ENCODE assay signal across 10 mouse cellular contexts in the genomic region with DNA sequence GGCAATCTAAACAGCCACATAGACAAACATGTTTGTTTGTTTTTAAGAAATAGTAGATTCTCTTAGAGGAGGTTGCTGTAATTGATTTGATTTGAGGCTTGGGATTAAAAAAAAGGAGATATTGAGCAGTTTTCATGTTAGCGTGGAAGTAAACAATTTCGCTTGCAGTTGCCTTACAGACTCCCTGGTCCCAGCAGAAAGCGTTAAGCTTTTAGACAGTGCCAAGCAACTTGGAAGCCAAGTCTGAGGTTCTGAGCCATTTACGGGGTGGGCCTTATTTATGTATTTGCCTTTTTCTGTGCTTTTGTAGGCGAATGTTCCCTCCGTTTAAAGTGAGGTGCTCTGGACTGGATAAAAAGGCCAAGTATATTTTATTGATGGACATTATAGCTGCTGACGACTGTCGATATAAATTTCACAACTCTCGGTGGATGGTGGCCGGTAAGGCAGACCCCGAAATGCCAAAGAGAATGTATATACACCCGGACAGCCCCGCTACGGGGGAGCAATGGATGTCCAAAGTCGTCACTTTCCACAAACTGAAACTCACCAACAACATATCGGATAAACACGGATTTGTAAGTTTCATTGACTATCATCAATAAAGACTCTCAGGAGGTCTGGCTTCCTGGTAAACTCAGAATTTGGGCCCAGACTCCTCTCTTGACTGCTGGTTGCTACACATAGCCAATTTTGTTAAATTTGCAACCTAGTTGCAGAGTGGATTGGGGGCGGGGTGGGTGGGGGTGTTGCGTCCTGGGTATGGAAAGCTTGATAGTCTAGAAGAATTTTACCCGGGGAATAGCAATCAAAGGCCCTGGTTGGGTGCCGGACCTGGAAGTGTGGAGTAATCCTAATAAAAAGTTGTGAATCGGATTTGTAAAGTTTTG. TPM values are rescaled to one million over a fixed set of nuclear protein-coding genes. Genes with fewer than 3 reads are reported as not detected.
A peak's percentile ranks its signal among the peaks of the same experiment; 100 is the strongest.
DNase-seq lines count a peak whose midpoint lies in the region; ATAC-seq and TF ChIP-seq lines count a peak whose summit lies in the region.
"Had no signal": no experiment of that assay in that cellular context is flagged by ENCODE, and none has a peak within 500 bp of the region (broad histone marks: within the 10 kb centered on the region; RNA-seq: fewer than 3 reads in every experiment).

No protein-coding gene starts in this region.

- H3K27me3 ChIP-seq in kidney, embryonic 14.5 days (ENCODE audit: control insufficient read depth, insufficient read depth, low read length), result peaks cover 62% of the 10 kb centered on the region
- H3K27me3 ChIP-seq in embryonic facial prominence, embryonic 15.5 days, result peaks cover 15% of the 10 kb centered on the region
- peaks cover 88% of the 10 kb centered on the region for H3K27me3 ChIP-seq in liver, embryonic 15.5 days

- no peak for DNase-seq in kidney, postnatal 10 days
- DNase-seq in brain, embryonic 14.5 days (ENCODE audit: low read depth), result peak; percentile 55
- DNase-seq in spleen, postnatal 10 days (ENCODE audit: low spot score in 2 of 2), result no peak
- no peak for DNase-seq in layer of hippocampus, adult 18-20 months (ENCODE audit: low spot score in 2 of 2)
- DNase-seq in left cerebral cortex, adult 8-10 months (ENCODE audit: low spot score in 2 of 2), result no peak
- DNase-seq: cerebellum, adult 2 months; right cerebral cortex, postnatal 4 days had no signal

- peak overlapping the region; percentile 64 for H3K4me2 ChIP-seq in kidney, embryonic 14.5 days (replicated peaks; ENCODE audit: low read depth, low read length)
- H3K4me2 ChIP-seq in embryonic facial prominence, embryonic 15.5 days (replicated peaks), result peak overlapping the region; percentile 78
- H3K4me2 ChIP-seq in liver, embryonic 15.5 days, result peak overlapping the region; percentile 59

- H3K36me3 ChIP-seq in kidney, embryonic 14.5 days (ENCODE audit: control insufficient read depth, insufficient read depth, low read length), result peaks cover 18% of the 10 kb centered on the region; the same call in 1 of the 2 replicates
- H3K36me3 ChIP-seq in embryonic facial prominence, embryonic 15.5 days, result peaks cover 9% of the 10 kb centered on the region; the same call in 1 of the 2 replicates
- no peaks in the 10 kb centered on the region for H3K36me3 ChIP-seq in liver, embryonic 15.5 days (replicated peaks)

- H3K9me3 ChIP-seq in kidney, embryonic 14.5 days (ENCODE audit: control insufficient read depth, low read length), result no peaks in the 10 kb centered on the region
- H3K9me3 ChIP-seq in embryonic facial prominence, embryonic 15.5 days (replicated peaks), result no peaks in the 10 kb centered on the region
- H3K9me3 ChIP-seq in liver, embryonic 15.5 days (replicated peaks), result no peaks in the 10 kb centered on the region

- no peak for TF ChIP-seq CTCF in brain, embryonic 14.5 days (IDR thresholded peaks at IDR 0.05; ENCODE audit: borderline replicate concordance, extremely low read depth, insufficient read depth, insufficient read length)

- H3K4me3 ChIP-seq in kidney, embryonic 14.5 days (ENCODE audit: low read length), result peak overlapping the region; percentile 63
- peak overlapping the region; percentile 64 for H3K4me3 ChIP-seq in embryonic facial prominence, embryonic 15.5 days (replicated peaks)
- H3K4me3 ChIP-seq in liver, embryonic 15.5 days (replicated peaks), result peak overlapping the region; percentile 48

- no peak for TF ChIP-seq POLR2A in brain, embryonic 14.5 days (IDR thresholded peaks at IDR 0.05; ENCODE audit: borderline replicate concordance, extremely low read depth, insufficient read depth, insufficient read length, poor library complexity, severe bottlenecking)

- peak overlapping the region; percentile 97; the same call in 1 of the 2 replicates for H3K27ac ChIP-seq in kidney, embryonic 14.5 days (ENCODE audit: low read depth, low read length)
- H3K27ac ChIP-seq in embryonic facial prominence, embryonic 15.5 days (replicated peaks), result peak overlapping the region; percentile 66
- no peak overlapping the region for H3K27ac ChIP-seq in liver, embryonic 15.5 days (replicated peaks)

- peak overlapping the region; percentile 92 for H3K9ac ChIP-seq in kidney, embryonic 14.5 days (ENCODE audit: low read depth, low read length)
- peak overlapping the region; percentile 35 for H3K9ac ChIP-seq in embryonic facial prominence, embryonic 15.5 days
- no peak overlapping the region for H3K9ac ChIP-seq in liver, embryonic 15.5 days

- H3K4me1 ChIP-seq in kidney, embryonic 14.5 days (ENCODE audit: control insufficient read depth, insufficient read depth, low read length), result 0 out of 2 replicates have a peak, but pooled peaks cover 4% of the 10 kb centered on the region
- H3K4me1 ChIP-seq in embryonic facial prominence, embryonic 15.5 days, result peaks cover 26% of the 10 kb centered on the region
- peaks cover 11% of the 10 kb centered on the region for H3K4me1 ChIP-seq in liver, embryonic 15.5 days (replicated peaks)

- no peak for ATAC-seq in kidney, embryonic 14.5 days (ENCODE audit: low FRiP score, low TSS enrichment)
- ATAC-seq in embryonic facial prominence, embryonic 15.5 days (ENCODE audit: insufficient number of reproducible peaks, low FRiP score, low TSS enrichment, low read depth), result no peak
- no peak for ATAC-seq in liver, embryonic 15.5 days (ENCODE audit: insufficient read depth)

- 13% methylated on average over 22 of the region's 22 CpGs for WGBS in kidney, embryonic 14.5 days
- 14% methylated on average over 22 of the region's 22 CpGs for WGBS in embryonic facial prominence, embryonic 15.5 days
- WGBS in liver, embryonic 15.5 days (ENCODE audit: insufficient replicate concordance), result 14% methylated on average over 22 of the region's 22 CpGs

RNA-seq across cellular contexts. Expression of a gene that starts 3.5 kb away (rescaled TPM):
- 31.7 and 53.3 TPM in 2 replicates for polyA plus RNA-seq in kidney, embryonic 14.5 days (2014; fragmentation: Nextera tagmentation; extraction: Ambion mirVana)
- polyA plus RNA-seq in brain, embryonic 14.5 days (2012; rRNA removed), result 1.0 and 3.0 TPM in 2 replicates
- polyA plus RNA-seq in embryonic facial prominence, embryonic 15.5 days (2015; fragmentation: Nextera tagmentation; extraction: Ambion mirVana), result 38.8 and 42.1 TPM in 2 replicates
- polyA plus RNA-seq in liver, embryonic 15.5 days (2015; fragmentation: Nextera tagmentation; extraction: Ambion mirVana), result 2.6 and 2.8 TPM in 2 replicates
- total RNA-seq in layer of hippocampus, adult 18-20 months (2021), result 1 to 10 TPM; 2.7 to 3.1 TPM
- 1 to 10 TPM; 2.2 to 4.8 (median 3.4) TPM for total RNA-seq in left cerebral cortex, adult 8-10 months (2022)
